Mouse (Mus musculus): ENCODE measurements around the gene Scnn1g.

- TF ChIP-seq GATA1 (IDR thresholded peaks at IDR 0.05; ENCODE audit: borderline replicate concordance, low read length) (no peak), FLI1 (IDR thresholded peaks at IDR 0.05; ENCODE audit: low read length) (no peak)
These were observed 45.1 kb downstream of the Scnn1g start for GRCm38 (mm10) chr7:121779409-121779808.
